Mouse (Mus musculus) limb, embryonic 12.5 days (tissue): ENCODE results near the gene Stradb. TPM values are rescaled to one million over a fixed set of nuclear protein-coding genes. Genes with fewer than 3 reads are reported as not detected.
A peak's percentile ranks its signal among the peaks of the same experiment; 100 is the strongest.

Experiments used
- ATAC-seq: fragments of 200-750 bp; cut with Nextera tagmentation; 2 replicates; pipeline ENCODE4 v1.8.0; 2017; ENCODE audit warnings: low read depth, moderate TSS enrichment; ENCODE audit not compliant: insufficient number of reproducible peaks, insufficient read depth, low FRiP score, low TSS enrichment
- H3K27ac ChIP-seq: fragments of 300-500 bp; sonication (generic); 2 replicates; pipeline ENCODE4 v1.5.1; 2016; ENCODE audit warnings: mild to moderate bottlenecking, moderate library complexity
- H3K27me3 ChIP-seq: fragments of 300-500 bp; sonication (generic); 2 replicates; pipeline ENCODE4 v1.6.1; 2016; ENCODE audit warnings: mild to moderate bottlenecking, moderate library complexity
- H3K36me3 ChIP-seq: fragments of 300-500 bp; sonication (generic); 2 replicates; pipeline ENCODE4 v1.6.1; 2016; ENCODE audit warnings: mild to moderate bottlenecking, moderate library complexity
- H3K4me1 ChIP-seq: fragments of 300-500 bp; sonication (generic); replicated peaks from 2 replicates; pipeline ENCODE4 v1.6.1; 2016
- H3K4me2 ChIP-seq: fragments of 300-500 bp; sonication (generic); 2 replicates; pipeline ENCODE4 v1.6.1; 2016; ENCODE audit warnings: mild to moderate bottlenecking, moderate library complexity
- H3K4me3 ChIP-seq: fragments of 300-500 bp; sonication (generic); replicated peaks from 2 replicates; pipeline ENCODE4 v1.5.1; 2016; ENCODE audit warnings: mild to moderate bottlenecking
- H3K9ac ChIP-seq: fragments of 300-500 bp; sonication (generic); replicated peaks from 2 replicates; pipeline ENCODE4 v1.6.1; 2016; ENCODE audit warnings: mild to moderate bottlenecking, moderate library complexity
- H3K9me3 ChIP-seq: fragments of 300-500 bp; sonication (generic); 2 replicates; pipeline ENCODE4 v1.6.1; 2016; ENCODE audit warnings: mild to moderate bottlenecking, moderate library complexity
- WGBS: fragments of 180-500 bp; shearing (Covaris S2); methylation state at CpG from one replicate; pipeline ENCODE4 v1.1.7; 2016; 5-methylcytosine and 5-hydroxymethylcytosine counted together
- polyA plus RNA-seq: library from polyadenylated mRNA; unstranded; fragments of >200 nt; fragmentation: Nextera tagmentation; extraction: Ambion mirVana; gene quantifications from 2 replicates; pipeline ENCODE4 v1.2.1, GENCODE M21; 2016

Stradb gene
- polyA plus RNA-seq, 1 experiment from 2014 or later, result 23.5 TPM

DNA sequence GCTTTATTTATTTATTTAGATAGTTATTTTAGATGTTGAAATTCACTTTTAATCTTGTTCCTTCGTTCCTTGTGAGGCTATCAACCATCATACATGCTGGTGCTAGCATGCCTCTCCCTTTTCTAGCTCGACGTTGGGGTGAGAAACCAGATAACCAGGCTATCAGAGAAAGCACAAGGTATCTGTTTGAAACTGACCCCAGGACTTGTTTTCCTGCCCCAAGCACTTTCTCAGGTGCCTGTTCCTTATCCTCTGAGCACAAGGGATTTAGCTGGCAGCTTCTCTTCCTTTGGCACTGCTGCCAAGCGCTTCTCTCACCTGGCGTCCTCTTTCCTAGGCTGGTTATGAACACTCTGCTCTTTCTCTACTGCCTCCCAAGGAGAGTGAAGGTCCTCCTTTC is 10.9 kb upstream of the Stradb start:
- Histone ChIP-seq H3K9ac (no peak overlapping the region), H3K4me3 (no peak overlapping the region), H3K36me3 (no peaks in the 10 kb centered on the region), H3K4me2 (no peak overlapping the region), H3K27ac (no peak overlapping the region), H3K27me3 (no peaks in the 10 kb centered on the region), H3K4me1 (peaks cover 10% of the 10 kb centered on the region), H3K9me3 (no peaks in the 10 kb centered on the region)
- no peak for ATAC-seq
- 82% methylated on average over 5 of the region's 5 CpGs for WGBS

DNA sequence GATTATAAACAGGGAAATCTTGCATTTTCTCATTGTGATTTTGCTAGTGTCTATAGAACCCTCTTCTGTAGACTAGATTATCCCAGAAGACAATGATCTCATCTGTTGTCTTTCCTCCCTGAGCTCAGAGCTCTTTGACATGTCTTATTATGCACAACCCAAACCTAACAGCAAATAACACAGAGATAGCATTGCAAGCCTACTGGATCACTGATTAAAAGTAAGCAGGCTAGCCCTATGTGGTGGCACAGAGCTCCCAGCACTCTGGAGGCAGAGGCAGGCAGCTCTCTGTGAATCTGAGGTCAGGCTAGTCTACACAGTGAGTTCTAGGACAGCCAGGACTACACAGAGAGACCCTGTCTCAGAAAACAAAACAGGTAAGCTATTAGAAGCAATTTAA is 10.5 kb upstream of the Stradb start:
- H3K27ac ChIP-seq, result no peak overlapping the region
- no peak overlapping the region for H3K4me3 ChIP-seq
- no peak overlapping the region for H3K9ac ChIP-seq
- peaks cover 10% of the 10 kb centered on the region for H3K4me1 ChIP-seq
- ATAC-seq, result no peak
- H3K9me3 ChIP-seq, result no peaks in the 10 kb centered on the region
- H3K36me3 ChIP-seq, result no peaks in the 10 kb centered on the region
- H3K4me2 ChIP-seq, result no peak overlapping the region
- no peaks in the 10 kb centered on the region for H3K27me3 ChIP-seq

DNA sequence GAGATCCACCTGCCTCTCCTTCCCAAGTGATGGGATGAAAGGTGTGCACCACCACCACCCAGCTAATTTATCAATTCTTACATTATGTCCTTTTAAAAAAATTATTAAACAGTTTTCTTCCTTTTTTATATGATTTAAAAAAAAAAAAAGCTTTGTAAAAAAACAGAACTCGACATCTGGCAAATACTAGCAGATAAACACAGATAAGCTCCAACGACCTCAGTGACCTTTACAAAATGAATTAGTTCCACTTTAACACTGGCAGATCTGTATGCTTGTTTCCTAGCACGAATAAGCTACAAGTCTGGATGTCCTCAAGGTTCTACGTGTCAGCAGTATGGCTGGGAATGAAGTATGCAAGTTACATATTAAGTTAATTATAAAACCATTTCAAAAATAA is 5.8 kb upstream of the Stradb start:
- H3K4me2 ChIP-seq, result no peak overlapping the region
- ATAC-seq, result no peak
- peaks cover 8% of the 10 kb centered on the region for H3K4me1 ChIP-seq
- H3K27ac ChIP-seq, result no peak overlapping the region
- H3K9ac ChIP-seq, result no peak overlapping the region
- no peaks in the 10 kb centered on the region for H3K9me3 ChIP-seq
- WGBS, result 68% methylated on average over 4 of the region's 4 CpGs
- no peaks in the 10 kb centered on the region for H3K27me3 ChIP-seq
- H3K4me3 ChIP-seq, result no peak overlapping the region
- no peaks in the 10 kb centered on the region for H3K36me3 ChIP-seq

- Histone ChIP-seq H3K9me3 (no peaks in the 10 kb centered on the region), H3K27me3 (no peaks in the 10 kb centered on the region), H3K9ac (no peak overlapping the region), H3K36me3 (no peaks in the 10 kb centered on the region), H3K4me2 (no peak overlapping the region), H3K4me1 (peaks cover 16% of the 10 kb centered on the region), H3K27ac (no peak overlapping the region), H3K4me3 (no peak overlapping the region)
- 72% methylated on average over 5 of the region's 5 CpGs for WGBS
- ATAC-seq, result no peak
These were observed 3.3 kb upstream of the Stradb start for GRCm38 (mm10) chr1:58970054-58970453.

DNA sequence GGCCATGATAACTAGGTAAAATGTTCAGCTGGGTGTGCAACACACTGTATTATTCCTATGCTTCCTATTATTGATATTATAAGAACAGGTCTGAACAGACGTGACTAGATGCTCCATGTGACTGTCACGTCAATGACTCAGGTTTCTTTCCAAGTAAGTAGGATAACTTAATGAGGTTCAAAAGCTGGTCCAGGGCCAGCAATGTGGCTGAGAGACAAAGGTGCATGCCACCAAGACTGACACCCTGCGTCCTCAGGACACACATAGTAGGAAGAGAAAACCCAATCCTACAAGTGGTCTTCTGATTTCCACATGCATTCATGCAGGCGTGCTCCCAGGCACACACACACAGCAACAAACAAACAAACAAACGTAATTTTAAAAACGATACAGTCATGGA is 2.2 kb upstream of the Stradb start:
- H3K4me1 ChIP-seq, result peaks cover 19% of the 10 kb centered on the region
- no peak overlapping the region for H3K9ac ChIP-seq
- H3K27me3 ChIP-seq, result no peaks in the 10 kb centered on the region
- H3K27ac ChIP-seq, result no peak overlapping the region
- H3K36me3 ChIP-seq, result no peaks in the 10 kb centered on the region
- H3K4me2 ChIP-seq, result no peak overlapping the region; the same call in 1 of the 2 replicates
- ATAC-seq, result no peak
- no peaks in the 10 kb centered on the region for H3K9me3 ChIP-seq
- WGBS, result 89% methylated on average over 6 of the region's 6 CpGs
- no peak overlapping the region for H3K4me3 ChIP-seq

GRCm38 (mm10) chr1:58972851-58973365 is 414 bp upstream of the Stradb start:
- peak overlapping the region; percentile 86 for H3K9ac ChIP-seq
- peak overlapping the region; percentile 80 for H3K4me3 ChIP-seq
- no peaks in the 10 kb centered on the region; the same call in 1 of the 2 replicates for H3K36me3 ChIP-seq
- H3K4me1 ChIP-seq, result peaks cover 19% of the 10 kb centered on the region
- WGBS, result under 1% methylated on average over 28 of the region's 28 CpGs
- ATAC-seq, result peak; percentile 16; the same call in 1 of the 2 replicates
- no peaks in the 10 kb centered on the region for H3K27me3 ChIP-seq
- H3K9me3 ChIP-seq, result no peaks in the 10 kb centered on the region
- 0 out of 2 replicates have a peak overlapping the region, but pooled peaks have one; percentile 31 for H3K27ac ChIP-seq
- peak overlapping the region; percentile 90 for H3K4me2 ChIP-seq

DNA sequence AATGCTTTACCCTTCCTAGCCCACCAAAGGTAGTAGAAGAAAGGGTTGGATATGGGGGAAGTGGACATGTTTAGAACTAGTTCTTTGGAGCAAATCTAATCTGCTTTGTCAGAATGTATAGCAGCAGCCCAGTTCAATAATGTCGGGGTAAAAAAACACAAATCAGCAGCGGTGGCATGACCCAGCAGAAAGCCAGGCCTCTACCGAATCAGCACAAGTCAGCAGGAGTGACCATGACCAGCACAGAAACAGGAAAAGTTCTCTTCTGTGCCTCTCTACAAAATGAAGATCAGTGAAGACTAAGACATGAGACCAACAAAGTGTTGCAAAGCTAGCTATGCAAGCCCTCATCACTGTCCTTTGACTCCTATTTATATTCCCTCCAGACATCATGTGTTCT is 9.0 kb downstream of the Stradb start:
- WGBS, result 82% methylated on average over 3 of the region's 3 CpGs

DNA sequence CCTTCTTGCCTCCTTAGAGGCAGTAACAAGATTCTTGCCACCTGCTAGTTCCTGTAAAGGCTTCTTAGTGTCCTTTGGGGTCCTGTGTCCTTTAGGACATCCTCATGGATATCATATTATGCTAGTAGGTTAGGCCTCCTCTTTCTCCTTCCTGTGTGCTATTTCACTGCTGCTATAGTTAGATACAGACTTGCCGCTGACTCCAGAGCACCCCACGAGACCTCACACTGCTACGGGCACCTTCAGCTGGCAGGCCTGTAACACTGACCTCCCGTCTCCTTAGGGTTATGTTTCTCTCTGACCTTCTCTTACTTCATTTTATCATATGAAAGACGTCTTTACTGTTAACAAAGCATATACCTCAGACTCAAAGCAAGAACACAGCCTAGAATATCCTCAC is 11.3 kb downstream of the Stradb start:
- Histone ChIP-seq H3K4me3 (no peak overlapping the region), H3K27ac (no peak overlapping the region), H3K9ac (no peak overlapping the region), H3K4me1 (no peaks in the 10 kb centered on the region), H3K36me3 (peaks cover 39% of the 10 kb centered on the region), H3K9me3 (no peaks in the 10 kb centered on the region), H3K4me2 (no peak overlapping the region), H3K27me3 (no peaks in the 10 kb centered on the region)
- 83% methylated on average over 5 of the region's 5 CpGs for WGBS
- no peak for ATAC-seq

More for the DNA sequence above, 9.0 kb downstream of the Stradb start:
- no peaks in the 10 kb centered on the region for H3K4me1 ChIP-seq
- no peak overlapping the region for H3K27ac ChIP-seq
- peaks cover 28% of the 10 kb centered on the region for H3K36me3 ChIP-seq
- no peak overlapping the region for H3K4me3 ChIP-seq
- no peak overlapping the region for H3K4me2 ChIP-seq
- H3K27me3 ChIP-seq, result no peaks in the 10 kb centered on the region
- no peak overlapping the region for H3K9ac ChIP-seq
- H3K9me3 ChIP-seq, result no peaks in the 10 kb centered on the region
- no peak for ATAC-seq

GRCm38 (mm10) chr1:58993144-58993543 is 19.8 kb downstream of the Stradb start:
- Histone ChIP-seq H3K27ac (no peak overlapping the region), H3K4me3 (no peak overlapping the region), H3K36me3 (peaks cover 42% of the 10 kb centered on the region), H3K9me3 (no peaks in the 10 kb centered on the region), H3K9ac (no peak overlapping the region), H3K27me3 (no peaks in the 10 kb centered on the region), H3K4me2 (no peak overlapping the region), H3K4me1 (no peaks in the 10 kb centered on the region)
- WGBS, result 86% methylated on average over 7 of the region's 7 CpGs
- ATAC-seq, result no peak

GRCm38 (mm10) chr1:58993723-58994122 is 20.4 kb downstream of the Stradb start:
- H3K4me2 ChIP-seq, result no peak overlapping the region
- H3K4me3 ChIP-seq, result no peak overlapping the region
- no peaks in the 10 kb centered on the region for H3K9me3 ChIP-seq
- H3K9ac ChIP-seq, result no peak overlapping the region
- H3K27ac ChIP-seq, result no peak overlapping the region
- H3K36me3 ChIP-seq, result peaks cover 38% of the 10 kb centered on the region
- 42% methylated on average over 1 of the region's 1 CpGs for WGBS
- H3K27me3 ChIP-seq, result no peaks in the 10 kb centered on the region
- ATAC-seq, result no peak
- H3K4me1 ChIP-seq, result no peaks in the 10 kb centered on the region

GRCm38 (mm10) chr1:58995313-58995712 is 22.0 kb downstream of the Stradb start:
- peaks cover 36% of the 10 kb centered on the region for H3K36me3 ChIP-seq
- H3K9me3 ChIP-seq, result no peaks in the 10 kb centered on the region
- H3K4me1 ChIP-seq, result no peaks in the 10 kb centered on the region
- 88% methylated on average over 5 of the region's 5 CpGs for WGBS
- H3K4me2 ChIP-seq, result no peak overlapping the region
- H3K27me3 ChIP-seq, result no peaks in the 10 kb centered on the region
- H3K4me3 ChIP-seq, result no peak overlapping the region
- no peak overlapping the region for H3K9ac ChIP-seq
- H3K27ac ChIP-seq, result no peak overlapping the region
- no peak for ATAC-seq

DNA sequence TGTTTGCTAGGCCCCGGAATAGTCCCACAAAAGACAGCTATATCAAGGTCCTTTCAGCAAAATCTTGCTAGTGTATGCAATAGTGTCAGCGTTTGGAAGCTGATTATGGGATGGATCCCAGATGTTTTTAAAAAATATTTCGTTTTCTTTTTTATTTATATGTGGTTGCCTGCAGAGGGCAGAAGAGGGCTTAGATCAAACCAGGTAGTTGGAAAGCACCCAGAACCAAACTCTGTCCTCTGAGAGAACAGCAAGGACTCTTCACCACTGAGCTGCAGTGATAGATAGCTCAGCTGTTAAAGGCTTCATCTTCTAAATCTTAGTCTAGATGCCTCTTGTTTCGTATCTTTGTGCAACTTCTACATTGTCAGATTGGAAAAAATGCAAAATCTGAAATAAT is 35.9 kb downstream of the Stradb start:
- Histone ChIP-seq H3K4me3 (no peak overlapping the region), H3K27me3 (no peaks in the 10 kb centered on the region), H3K9ac (no peak overlapping the region), H3K36me3 (no peaks in the 10 kb centered on the region), H3K27ac (no peak overlapping the region), H3K9me3 (no peaks in the 10 kb centered on the region), H3K4me2 (no peak overlapping the region), H3K4me1 (no peaks in the 10 kb centered on the region)
- WGBS, result 41% methylated on average over 4 of the region's 4 CpGs
- no peak for ATAC-seq
